Mouse (Mus musculus) liver, postnatal 0 days (tissue): ENCODE data around the gene Aldh18a1. TPM values are rescaled to one million over a fixed set of nuclear protein-coding genes. Genes with fewer than 3 reads are reported as not detected.

Experiments used
- ATAC-seq: fragments of 200-750 bp; cut with Nextera tagmentation; 2 replicates; pipeline ENCODE4 v1.8.0; 2017; ENCODE audit warnings: mild to moderate bottlenecking, moderate library complexity
- DNase-seq: peaks from one replicate; pipeline ENCODE4 v3.0.0-alpha.2; 2016
- H3K27ac ChIP-seq: fragments of 300-500 bp; sonication (generic); 2 replicates; pipeline ENCODE4 v1.5.1; 2014; ENCODE audit warnings: antibody characterized with exemption, moderate library complexity, mild to moderate bottlenecking, low read depth
- H3K27me3 ChIP-seq: fragments of 300-500 bp; sonication (generic); 2 replicates; pipeline ENCODE4 v1.6.1; 2014; ENCODE audit warnings: low read length, control low read depth, mixed read lengths; ENCODE audit not compliant: insufficient read depth
- H3K36me3 ChIP-seq: fragments of 300-500 bp; sonication (generic); replicated peaks from 2 replicates; pipeline ENCODE4 v1.6.1; 2014; ENCODE audit warnings: mild to moderate bottlenecking, control low read depth, low read length, moderate library complexity, mixed read lengths; ENCODE audit not compliant: insufficient read depth
- H3K4me1 ChIP-seq: fragments of 300-500 bp; sonication (generic); 2 replicates; pipeline ENCODE4 v1.6.1; 2014; ENCODE audit warnings: antibody characterized with exemption, mild to moderate bottlenecking, control low read depth; ENCODE audit not compliant: insufficient read depth
- H3K4me2 ChIP-seq: fragments of 300-500 bp; sonication (generic); 2 replicates; pipeline ENCODE4 v1.6.1; 2014; ENCODE audit warnings: low read depth, mild to moderate bottlenecking, low read length, moderate library complexity, mixed read lengths
- H3K4me3 ChIP-seq: fragments of 300-500 bp; sonication (generic); 2 replicates; pipeline ENCODE4 v1.5.1; 2014; ENCODE audit warnings: low read depth, low read length
- H3K9ac ChIP-seq: fragments of 300-500 bp; sonication (generic); replicated peaks from 2 replicates; pipeline ENCODE4 v1.6.1; 2014; ENCODE audit warnings: mild to moderate bottlenecking, moderate library complexity
- H3K9me3 ChIP-seq: fragments of 300-500 bp; sonication (generic); 2 replicates; pipeline ENCODE4 v1.6.1; 2016; ENCODE audit warnings: mild to moderate bottlenecking, control low read depth, low read length, mixed read lengths
- CTCF ChIP-seq: sonication (generic); IDR thresholded peaks from 2 replicates; pipeline ENCODE4 v1.5.1; 2016; ENCODE audit warnings: antibody characterized with exemption, low read depth
- EP300 ChIP-seq: IDR thresholded peaks from 2 replicates; pipeline ENCODE4 v1.6.1; 2016; ENCODE audit warnings: antibody characterized with exemption, low read depth, mild to moderate bottlenecking
- WGBS: fragments of 180-500 bp; shearing (Covaris S2); extraction: QIAGEN DNeasy Blood & Tissue Kit; methylation state at CpG from one replicate; pipeline ENCODE4 v1.1.7; 2014; ENCODE audit not compliant: insufficient replicate concordance; 5-methylcytosine and 5-hydroxymethylcytosine counted together
- polyA plus RNA-seq: library from polyadenylated mRNA; unstranded; fragments of >200 nt; fragmentation: Nextera tagmentation; extraction: Ambion mirVana; gene quantifications from 2 replicates; pipeline ENCODE4 v1.2.1, GENCODE M21; 2015

The Aldh18a1 gene
- polyA plus RNA-seq, 1 experiment from 2014 or later = 9.1 TPM

GRCm38 (mm10) chr19:40555136-40555535, 33.1 kb downstream of the Aldh18a1 start:
- Histone ChIP-seq H3K4me2 (no peak overlapping the region), H3K36me3 (peaks cover 43% of the 10 kb centered on the region), H3K27ac (no peak overlapping the region), H3K9me3 (no peaks in the 10 kb centered on the region), H3K4me3 (no peak overlapping the region), H3K9ac (no peak overlapping the region), H3K27me3 (no peaks in the 10 kb centered on the region), H3K4me1 (peaks cover 8% of the 10 kb centered on the region; the same call in 1 of the 2 replicates)
- ATAC-seq (no peak), DNase-seq (no peak)
- TF ChIP-seq EP300 = no peak
- TF ChIP-seq CTCF = no peak
- WGBS = 86% methylated on average over 8 of the region's 8 CpGs

- H3K27ac ChIP-seq = no peak overlapping the region
- no peak for TF ChIP-seq EP300
- ATAC-seq (no peak), DNase-seq (no peak)
- no peaks in the 10 kb centered on the region for H3K9me3 ChIP-seq
- no peak overlapping the region for H3K4me3 ChIP-seq
- H3K27me3 ChIP-seq = no peaks in the 10 kb centered on the region
- H3K4me2 ChIP-seq = no peak overlapping the region
- peaks cover 43% of the 10 kb centered on the region for H3K36me3 ChIP-seq
- H3K9ac ChIP-seq = no peak overlapping the region
- peaks cover 8% of the 10 kb centered on the region; the same call in 1 of the 2 replicates for H3K4me1 ChIP-seq
- WGBS = 83% methylated on average over 11 of the region's 11 CpGs
These were observed 33.9 kb downstream of the Aldh18a1 start for GRCm38 (mm10) chr19:40554343-40554742.

- ATAC-seq (no peak), DNase-seq (no peak)
- no peaks in the 10 kb centered on the region for H3K27me3 ChIP-seq
- peak overlapping the region; percentile 62 for H3K27ac ChIP-seq
- peaks cover 8% of the 10 kb centered on the region; the same call in 1 of the 2 replicates for H3K4me1 ChIP-seq
- no peak overlapping the region for H3K9ac ChIP-seq
- no peak overlapping the region for H3K4me3 ChIP-seq
- H3K4me2 ChIP-seq = no peak overlapping the region
- WGBS = 81% methylated on average over 6 of the region's 6 CpGs
- peaks cover 43% of the 10 kb centered on the region for H3K36me3 ChIP-seq
- TF ChIP-seq CTCF (no peak), EP300 (no peak)
- H3K9me3 ChIP-seq = no peaks in the 10 kb centered on the region
These were observed 34.4 kb downstream of the Aldh18a1 start for GRCm38 (mm10) chr19:40553849-40554248.

- TF ChIP-seq EP300 (peak; percentile 98), CTCF (no peak)
- WGBS = 75% methylated on average over 14 of the region's 14 CpGs
- H3K4me1 ChIP-seq = peaks cover 8% of the 10 kb centered on the region; the same call in 1 of the 2 replicates
- H3K9ac ChIP-seq = no peak overlapping the region
- H3K36me3 ChIP-seq = peaks cover 43% of the 10 kb centered on the region
- peak overlapping the region; percentile 62 for H3K27ac ChIP-seq
- ATAC-seq (peak; percentile 98), DNase-seq (peak; percentile 52)
- H3K27me3 ChIP-seq = no peaks in the 10 kb centered on the region
- no peak overlapping the region for H3K4me3 ChIP-seq
- H3K4me2 ChIP-seq = 0 out of 2 replicates have a peak overlapping the region, but pooled peaks have one; percentile 11
- H3K9me3 ChIP-seq = no peaks in the 10 kb centered on the region
These were observed 35.1 kb downstream of the Aldh18a1 start for GRCm38 (mm10) chr19:40553014-40553789.

GRCm38 (mm10) chr19:40549516-40550135, 38.6 kb downstream of the Aldh18a1 start:
- ATAC-seq = no peak
- Histone ChIP-seq H3K4me2 (no peak overlapping the region), H3K27ac (no peak overlapping the region), H3K27me3 (no peaks in the 10 kb centered on the region), H3K36me3 (peaks cover 24% of the 10 kb centered on the region; the same call in 1 of the 2 replicates), H3K4me1 (peaks cover 8% of the 10 kb centered on the region; the same call in 1 of the 2 replicates), H3K4me3 (no peak overlapping the region), H3K9me3 (no peaks in the 10 kb centered on the region), H3K9ac (no peak overlapping the region)
- no peak for DNase-seq
- TF ChIP-seq EP300 (no peak), CTCF (no peak)
- 70% methylated on average over 6 of the region's 6 CpGs for WGBS

DNA sequence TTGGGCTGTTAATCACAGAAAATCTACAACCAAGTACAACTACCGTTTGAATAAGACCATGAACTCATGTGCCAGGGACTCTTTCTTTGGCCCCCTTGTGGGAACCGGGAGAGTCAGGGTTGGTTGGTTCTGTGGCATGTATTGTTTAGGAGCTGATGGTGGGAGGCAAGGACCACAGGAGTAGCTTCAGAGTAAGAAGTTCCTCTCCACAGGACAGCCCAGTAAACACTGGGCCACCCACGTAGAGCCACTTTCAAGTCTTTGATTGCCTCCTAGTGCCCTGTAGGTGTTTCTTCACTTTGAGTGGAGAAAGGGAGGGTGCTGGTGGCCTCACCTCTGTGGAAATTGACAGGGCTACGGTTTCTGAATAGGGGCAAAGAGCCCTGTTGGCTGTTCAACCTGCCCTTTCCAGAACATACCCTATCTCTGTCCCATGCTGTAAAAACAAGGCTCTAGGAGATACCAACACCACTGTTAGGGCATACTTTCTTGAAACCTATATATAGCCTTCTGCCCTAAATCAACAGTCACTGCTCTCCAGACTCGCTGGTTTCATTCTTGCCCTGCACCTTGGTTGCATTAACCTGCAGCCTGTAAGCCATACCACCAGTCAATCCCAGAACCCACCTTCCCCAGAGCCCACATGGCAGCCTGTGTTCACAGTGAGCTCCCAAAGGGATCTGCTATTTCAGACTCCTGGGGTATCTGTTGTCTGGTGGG, 39.3 kb downstream of the Aldh18a1 start:
- no peak overlapping the region for H3K4me2 ChIP-seq
- H3K27ac ChIP-seq = no peak overlapping the region
- 51% methylated on average over 5 of the region's 5 CpGs for WGBS
- DNase-seq = no peak
- no peaks in the 10 kb centered on the region for H3K27me3 ChIP-seq
- ATAC-seq = no peak
- H3K9ac ChIP-seq = no peak overlapping the region
- H3K4me1 ChIP-seq = peaks cover 8% of the 10 kb centered on the region; the same call in 1 of the 2 replicates
- no peaks in the 10 kb centered on the region for H3K9me3 ChIP-seq
- TF ChIP-seq CTCF (peak; percentile 7; the same call in 1 of the 2 replicates), EP300 (no peak)
- no peak overlapping the region for H3K4me3 ChIP-seq
- H3K36me3 ChIP-seq = peaks cover 17% of the 10 kb centered on the region; the same call in 1 of the 2 replicates
